Mouse (Mus musculus): Measurements from ENCODE around the gene Ncstn. TPM values are rescaled to one million over a fixed set of nuclear protein-coding genes. Genes with fewer than 3 reads are reported as not detected.

Ncstn gene
- total and polyA plus RNA-seq, 2 experiments from 2014 or later = 73.1 to 93.9 TPM

- DNase-seq = no peak
- Histone ChIP-seq H3K27me3 (ENCODE audit: insufficient read depth, low read length) (no peaks in the 10 kb centered on the region), H3K4me2 (ENCODE audit: low read depth) (peak overlapping the region; percentile 73), H3K4me1 (ENCODE audit: insufficient read depth) (peaks cover 42% of the 10 kb centered on the region), H3K9me3 (ENCODE audit: low read length) (no peaks in the 10 kb centered on the region), H3K27ac (ENCODE audit: low read depth, low read length) (no peak overlapping the region), H3K36me3 (ENCODE audit: insufficient read depth) (peaks cover 3% of the 10 kb centered on the region; the same call in 1 of the 2 replicates), H3K4me3 (ENCODE audit: low read depth, low read length) (peak overlapping the region; percentile 97; the same call in 1 of the 2 replicates), H3K9ac (0 out of 2 replicates have a peak overlapping the region, but pooled peaks have one; percentile 15)
- no peak for TF ChIP-seq CTCF (IDR thresholded peaks at IDR 0.05; ENCODE audit: low read depth)
- no peak for ATAC-seq
- WGBS = 17% methylated on average over 9 of the region's 9 CpGs
Measured at GRCm38 (mm10) chr1:172024140-172024895, 58.3 kb downstream of the Ncstn start.

GRCm38 (mm10) chr1:172019863-172020521 lies 62.6 kb downstream of the Ncstn start:
- ATAC-seq (no peak), DNase-seq (no peak)
- H3K4me1 ChIP-seq (ENCODE audit: insufficient read depth) = peaks cover 54% of the 10 kb centered on the region
- no peaks in the 10 kb centered on the region for H3K9me3 ChIP-seq (ENCODE audit: low read length)
- 53% methylated on average over 10 of the region's 10 CpGs for WGBS
- no peak overlapping the region for H3K27ac ChIP-seq (ENCODE audit: low read depth, low read length)
- H3K36me3 ChIP-seq (ENCODE audit: insufficient read depth) = peaks cover 3% of the 10 kb centered on the region; the same call in 1 of the 2 replicates
- no peak overlapping the region for H3K9ac ChIP-seq
- no peak overlapping the region for H3K4me2 ChIP-seq (ENCODE audit: low read depth)
- H3K4me3 ChIP-seq (ENCODE audit: low read depth, low read length) = no peak overlapping the region
- TF ChIP-seq CTCF (IDR thresholded peaks at IDR 0.05; ENCODE audit: low read depth) = no peak
- no peaks in the 10 kb centered on the region for H3K27me3 ChIP-seq (ENCODE audit: insufficient read depth, low read length)

DNA sequence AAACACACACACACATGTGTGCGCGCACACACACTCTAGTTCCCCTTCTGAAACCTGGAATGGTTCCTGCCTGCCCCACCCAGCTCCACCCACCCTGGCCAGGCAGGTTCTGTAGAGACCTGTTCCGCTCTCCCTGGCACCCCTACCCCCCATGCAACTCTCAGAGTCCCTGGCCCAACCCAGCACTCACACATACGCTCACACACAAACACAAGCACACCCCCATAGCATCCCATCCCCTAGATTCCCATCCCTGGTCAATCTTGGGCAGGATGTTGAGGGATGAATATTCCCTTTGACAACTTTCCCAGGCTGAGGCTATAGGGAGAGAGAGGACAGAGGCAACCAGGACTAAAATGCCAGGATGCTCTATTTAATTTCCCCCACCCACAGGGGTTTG lies 63.3 kb downstream of the Ncstn start:
- no peak overlapping the region for H3K9ac ChIP-seq
- ATAC-seq (no peak), DNase-seq (no peak)
- H3K27me3 ChIP-seq (ENCODE audit: insufficient read depth, low read length) = no peaks in the 10 kb centered on the region
- TF ChIP-seq CTCF (IDR thresholded peaks at IDR 0.05; ENCODE audit: low read depth) = no peak
- peaks cover 54% of the 10 kb centered on the region for H3K4me1 ChIP-seq (ENCODE audit: insufficient read depth)
- H3K36me3 ChIP-seq (ENCODE audit: insufficient read depth) = peaks cover 3% of the 10 kb centered on the region; the same call in 1 of the 2 replicates
- WGBS = 82% methylated on average over 4 of the region's 4 CpGs
- H3K27ac ChIP-seq (ENCODE audit: low read depth, low read length) = no peak overlapping the region
- no peak overlapping the region for H3K4me2 ChIP-seq (ENCODE audit: low read depth)
- H3K4me3 ChIP-seq (ENCODE audit: low read depth, low read length) = no peak overlapping the region
- no peaks in the 10 kb centered on the region for H3K9me3 ChIP-seq (ENCODE audit: low read length)

DNA sequence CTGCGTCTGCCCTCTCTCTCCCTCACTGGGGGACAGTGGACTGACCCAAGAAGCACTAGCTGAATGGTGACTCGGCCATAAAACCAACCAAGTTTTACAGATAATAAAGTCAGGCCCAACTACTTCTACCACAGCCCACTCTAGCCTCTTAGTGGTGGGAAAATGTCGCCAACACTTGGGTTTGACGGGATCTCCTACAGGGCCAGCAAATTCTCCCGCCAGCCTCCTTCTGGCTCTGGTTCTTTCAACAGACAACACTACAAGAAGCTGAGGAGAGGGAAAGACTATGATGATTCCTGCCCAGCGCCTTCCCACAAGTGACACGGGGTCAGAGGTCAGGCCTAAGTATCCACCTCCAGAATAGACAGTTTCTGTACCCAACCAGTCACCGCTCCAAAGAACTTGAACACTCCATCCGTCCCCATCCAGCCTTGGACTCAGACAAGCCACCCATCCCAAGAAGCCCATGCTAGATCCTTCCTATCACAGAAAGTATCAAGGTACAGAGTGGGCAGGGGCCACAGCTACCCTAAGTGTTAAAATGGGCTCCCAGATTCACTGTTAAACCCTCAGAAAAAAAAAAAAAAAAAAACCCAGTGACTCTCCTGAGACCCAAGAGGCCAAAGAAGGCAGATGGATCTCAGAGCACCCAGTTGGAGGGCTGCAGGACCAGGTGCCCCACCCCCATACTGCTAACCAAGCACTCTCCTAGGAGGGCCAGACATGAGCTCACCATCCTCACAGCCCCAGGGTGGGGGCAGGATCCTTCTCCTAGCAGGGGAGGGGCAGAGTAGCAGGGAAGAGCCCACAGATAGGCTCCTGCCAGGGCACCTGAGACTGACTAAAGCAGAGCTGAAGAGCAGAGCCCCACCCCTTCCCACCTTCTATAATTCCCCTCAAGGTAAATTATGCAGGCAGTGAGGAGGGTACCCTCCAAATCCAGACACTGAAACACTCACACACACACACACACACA lies 64.0 kb downstream of the Ncstn start:
- H3K27ac ChIP-seq (ENCODE audit: low read depth, low read length) = no peak overlapping the region
- no peaks in the 10 kb centered on the region for H3K9me3 ChIP-seq (ENCODE audit: low read length)
- DNase-seq (no peak), ATAC-seq (no peak)
- WGBS = 81% methylated on average over 9 of the region's 9 CpGs
- no peak overlapping the region for H3K9ac ChIP-seq
- peaks cover 3% of the 10 kb centered on the region; the same call in 1 of the 2 replicates for H3K36me3 ChIP-seq (ENCODE audit: insufficient read depth)
- no peaks in the 10 kb centered on the region for H3K27me3 ChIP-seq (ENCODE audit: insufficient read depth, low read length)
- no peak for TF ChIP-seq CTCF (IDR thresholded peaks at IDR 0.05; ENCODE audit: low read depth)
- no peak overlapping the region for H3K4me3 ChIP-seq (ENCODE audit: low read depth, low read length)
- peaks cover 49% of the 10 kb centered on the region for H3K4me1 ChIP-seq (ENCODE audit: insufficient read depth)
- H3K4me2 ChIP-seq (ENCODE audit: low read depth) = no peak overlapping the region

DNA sequence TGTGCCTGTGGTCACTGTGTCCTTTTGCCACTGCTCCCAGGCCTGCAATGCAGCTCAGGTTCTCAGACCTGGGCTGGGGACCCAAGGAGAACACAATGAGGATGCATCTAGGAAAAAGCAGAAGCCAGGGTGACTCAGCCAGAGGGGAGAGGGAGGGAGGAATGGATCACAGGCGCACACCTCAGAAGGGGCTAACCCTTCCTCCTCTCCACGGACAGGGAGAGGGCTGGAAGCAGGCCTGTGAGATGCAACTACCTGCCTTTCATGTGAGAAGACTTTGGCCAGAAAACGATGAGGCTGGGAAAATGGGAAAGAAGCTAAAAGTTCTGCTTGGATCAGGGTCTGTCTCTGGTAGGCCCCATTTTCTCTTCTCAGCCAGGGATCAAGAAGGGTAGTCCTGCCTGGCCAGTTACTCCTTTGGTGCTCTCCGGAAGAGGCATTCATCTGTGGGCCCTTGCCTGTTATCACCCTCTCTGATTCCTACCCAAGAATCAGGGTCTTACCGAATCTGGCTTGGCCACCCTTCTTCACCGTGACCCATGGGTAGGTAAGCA lies 65.0 kb downstream of the Ncstn start:
- ATAC-seq = 0 out of 2 replicates have a peak, but pooled peaks have one; percentile 0
- Histone ChIP-seq H3K4me3 (ENCODE audit: low read depth, low read length) (no peak overlapping the region), H3K4me2 (ENCODE audit: low read depth) (no peak overlapping the region), H3K27me3 (ENCODE audit: insufficient read depth, low read length) (no peaks in the 10 kb centered on the region), H3K9ac (no peak overlapping the region), H3K4me1 (ENCODE audit: insufficient read depth) (peaks cover 47% of the 10 kb centered on the region), H3K9me3 (ENCODE audit: low read length) (no peaks in the 10 kb centered on the region), H3K27ac (ENCODE audit: low read depth, low read length) (peak overlapping the region; percentile 64), H3K36me3 (ENCODE audit: insufficient read depth) (peaks cover 7% of the 10 kb centered on the region; the same call in 1 of the 2 replicates)
- no peak for TF ChIP-seq CTCF (IDR thresholded peaks at IDR 0.05; ENCODE audit: low read depth)
- 40% methylated on average over 6 of the region's 6 CpGs for WGBS
- no peak for DNase-seq

All from forebrain, postnatal 0 days (tissue).